Mouse (Mus musculus) spleen, adult 2 months (tissue): ENCODE measurements around the gene Them7.

Experiments
- CTCF ChIP-seq: fragments of 200-500 bp; IDR thresholded peaks from 2 replicates; pipeline ENCODE4 v1.5.1; 2011; ENCODE audit warnings: mild to moderate bottlenecking, inconsistent platforms; ENCODE audit not compliant: insufficient read depth, insufficient read length, insufficient replicate concordance; ENCODE audit errors: extremely low read depth
- POLR2A ChIP-seq: fragments of 200-500 bp; IDR thresholded peaks from 2 replicates; pipeline ENCODE4 v1.6.1; 2011; ENCODE audit warnings: low read depth, low read length, inconsistent platforms

DNA sequence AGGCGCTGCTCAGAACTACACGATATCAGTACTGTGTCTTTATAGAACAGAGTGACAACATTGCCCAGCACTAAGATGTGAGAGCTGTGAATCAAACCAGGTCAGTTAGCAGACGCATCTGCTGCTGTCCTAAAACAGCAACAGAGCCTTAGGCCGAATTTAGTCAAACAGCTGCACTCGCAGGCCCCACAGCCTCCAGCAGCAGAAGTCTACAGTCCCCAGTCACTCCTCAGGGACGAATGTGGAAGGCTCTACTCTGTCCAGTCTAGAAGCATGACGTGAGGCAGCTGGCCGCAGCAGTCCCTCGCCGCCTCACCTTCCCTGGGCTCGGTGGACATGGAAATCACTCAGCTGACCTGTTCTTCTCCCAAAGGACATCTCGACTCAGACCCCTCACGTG, 20.6 kb downstream of the Them7 start:
- TF ChIP-seq CTCF (no peak), POLR2A (no peak)
